Mouse (Mus musculus) left cerebral cortex, adult 9 months (tissue): ENCODE results near the gene Lrfn1.
"Not testable (repeated sequence)": the region's sequence is repeated elsewhere in the genome, so short reads cannot be mapped to it uniquely, and the experiment has no call there.

ENCODE experiments used
- DNase-seq, 2 experiments: peaks; one replicate each; pipeline ENCODE4 v3.0.0; 2022; ENCODE audit warnings: low spot score in 2 of 2

Lrfn1 gene

DNA sequence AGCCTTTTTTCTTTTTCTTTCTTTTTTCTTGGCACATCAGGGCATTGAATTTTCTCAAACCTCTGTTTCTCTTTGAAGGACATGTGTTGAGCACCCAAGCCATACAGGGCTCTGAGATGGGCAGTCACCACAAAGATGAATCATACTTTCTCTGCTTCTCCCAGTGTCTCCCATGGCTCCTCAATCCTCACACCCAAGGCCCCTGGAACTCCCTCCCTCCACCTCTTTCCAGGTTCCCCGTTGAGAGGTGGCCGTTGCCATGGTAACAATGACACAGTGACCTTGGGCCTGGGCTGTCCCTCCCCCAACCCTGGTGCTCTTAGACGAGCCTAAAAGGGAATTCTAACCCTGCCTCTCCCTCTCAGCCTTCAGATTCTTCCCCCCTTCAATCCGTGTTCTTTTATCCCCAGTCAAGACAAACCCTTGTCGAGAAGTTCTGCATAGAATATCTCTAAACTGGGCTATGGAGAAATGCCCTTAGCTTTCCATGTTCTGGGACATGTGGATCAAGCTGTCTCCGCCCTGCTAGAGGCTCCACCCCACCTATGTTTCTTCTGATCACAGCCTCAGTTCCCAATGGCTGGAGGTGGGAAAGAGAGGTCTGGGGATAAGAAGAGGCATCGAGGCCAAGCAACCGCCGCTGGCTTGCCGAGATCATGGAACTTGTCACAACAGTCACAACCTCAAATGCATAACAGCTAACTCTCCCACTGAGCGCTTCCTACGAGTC is 4.5 kb upstream of the Lrfn1 start:
- no peak for DNase-seq

DNA sequence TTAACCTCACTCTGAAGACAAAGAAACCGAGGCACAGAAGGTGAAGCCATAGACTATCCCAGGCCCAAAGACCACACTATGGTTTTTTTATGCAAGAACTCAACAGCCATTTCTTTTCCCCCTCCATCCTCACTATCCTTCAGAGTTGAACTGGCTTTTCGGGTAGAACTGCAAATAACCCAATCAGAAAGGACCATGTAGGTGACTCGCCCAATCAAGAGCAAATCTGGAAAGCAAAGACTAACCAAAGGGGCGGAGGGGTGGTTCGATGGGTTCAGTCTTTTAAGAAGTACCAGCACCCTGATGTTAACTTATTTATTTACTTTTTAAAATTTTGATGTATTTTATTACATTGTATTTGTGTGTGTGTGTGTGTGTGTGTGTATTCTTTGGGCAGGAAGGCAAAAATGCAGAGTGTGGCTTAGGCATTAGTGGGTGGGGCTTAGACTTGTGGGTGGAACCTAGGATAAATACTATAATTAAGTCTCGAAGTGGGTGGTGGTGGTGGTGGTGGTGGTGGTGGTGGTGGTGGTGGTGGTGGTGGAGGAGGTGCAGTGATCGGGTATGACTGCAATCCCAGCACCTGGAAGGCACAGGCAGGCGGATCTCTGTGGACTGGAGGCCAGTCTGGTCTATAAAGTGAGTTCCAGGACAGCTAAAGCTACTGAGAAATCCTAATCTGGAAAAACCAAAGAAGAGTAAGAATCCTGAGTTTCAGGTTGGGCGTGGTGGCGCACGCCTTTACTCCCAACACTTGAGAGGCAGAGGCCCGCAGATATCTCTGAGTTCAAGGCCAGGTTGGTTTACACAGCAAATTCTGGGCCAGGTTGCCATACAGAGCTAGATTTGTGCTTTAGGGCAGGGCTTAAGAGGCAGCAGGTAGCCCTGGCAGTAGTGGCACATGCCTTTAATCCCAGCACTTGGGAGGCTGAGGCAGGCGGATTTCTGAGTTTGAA is 3.6 kb upstream of the Lrfn1 start:
- no peak for DNase-seq

DNA sequence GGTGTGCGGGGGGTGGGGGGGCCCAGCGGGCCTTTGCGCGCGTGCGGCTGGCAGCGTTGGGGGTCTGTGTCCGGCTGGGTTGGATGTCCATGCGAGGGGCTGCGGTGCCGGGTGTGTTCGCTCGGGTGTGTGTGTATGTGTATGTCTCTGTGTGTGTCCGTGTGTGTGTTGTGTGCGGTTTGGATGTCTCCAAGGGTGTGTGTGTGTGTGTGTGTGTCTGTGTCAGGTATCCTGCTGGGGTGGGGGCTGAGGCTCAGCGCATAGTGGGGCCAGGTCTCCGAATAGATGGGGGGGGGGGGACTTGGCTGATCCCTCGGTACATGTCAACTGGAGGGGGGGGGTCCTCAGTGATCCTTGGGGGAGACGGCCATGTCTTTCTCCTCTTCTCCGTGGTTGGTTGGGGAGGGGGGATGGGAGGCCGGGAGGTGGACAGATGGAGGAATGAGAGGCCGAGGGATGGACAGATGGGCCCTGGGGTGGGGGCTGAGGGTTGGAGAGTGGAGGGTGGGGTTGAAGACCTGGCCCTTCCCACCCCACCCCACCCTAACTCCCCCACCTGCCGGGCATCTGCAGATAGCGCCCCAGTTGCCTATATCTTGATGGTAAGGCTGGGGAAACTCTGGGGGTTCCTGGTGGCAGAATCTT is 703 bp downstream of the Lrfn1 start:
- DNase-seq = no peak

DNA sequence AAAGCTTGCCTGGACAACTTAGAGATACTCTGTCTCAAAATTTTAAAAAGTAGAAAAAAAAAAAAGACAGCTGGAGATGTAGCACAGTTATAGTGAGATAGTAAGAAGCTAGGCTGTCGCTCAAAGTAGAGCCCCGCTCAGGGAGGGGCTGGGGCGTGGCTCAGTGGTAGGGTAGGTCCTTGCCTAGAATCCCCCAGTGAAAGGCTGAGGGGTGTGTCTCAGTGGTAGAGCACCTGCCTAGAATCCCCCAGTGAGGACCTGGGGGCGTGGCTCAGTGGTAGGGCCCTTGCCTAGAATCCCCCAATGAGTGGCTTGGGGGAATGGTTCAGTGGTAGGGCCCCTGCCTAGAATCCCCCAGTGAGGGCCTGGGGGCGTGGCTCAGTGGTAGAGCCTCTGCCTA is 8.6 kb downstream of the Lrfn1 start:
- no peak for DNase-seq

DNA sequence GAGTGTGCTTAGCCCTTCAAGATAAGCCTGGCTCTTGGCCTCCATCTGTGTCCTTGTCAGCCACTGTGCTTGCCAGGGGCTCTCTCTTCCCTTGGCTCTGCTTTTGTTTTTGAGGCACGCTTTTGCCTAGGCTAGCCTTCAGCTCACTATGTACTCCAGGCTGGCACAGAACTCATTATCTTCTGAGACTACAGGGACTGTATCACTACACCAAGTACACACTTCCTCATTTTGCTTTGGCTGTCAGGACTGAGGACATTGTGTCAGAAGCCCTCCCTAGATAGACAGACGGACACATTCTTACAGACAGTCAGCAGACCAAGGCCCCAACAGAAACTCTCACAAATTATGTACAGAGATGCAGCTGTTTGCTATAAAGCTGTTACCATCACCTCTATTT is 11.0 kb downstream of the Lrfn1 start:
- no peak for DNase-seq

DNA sequence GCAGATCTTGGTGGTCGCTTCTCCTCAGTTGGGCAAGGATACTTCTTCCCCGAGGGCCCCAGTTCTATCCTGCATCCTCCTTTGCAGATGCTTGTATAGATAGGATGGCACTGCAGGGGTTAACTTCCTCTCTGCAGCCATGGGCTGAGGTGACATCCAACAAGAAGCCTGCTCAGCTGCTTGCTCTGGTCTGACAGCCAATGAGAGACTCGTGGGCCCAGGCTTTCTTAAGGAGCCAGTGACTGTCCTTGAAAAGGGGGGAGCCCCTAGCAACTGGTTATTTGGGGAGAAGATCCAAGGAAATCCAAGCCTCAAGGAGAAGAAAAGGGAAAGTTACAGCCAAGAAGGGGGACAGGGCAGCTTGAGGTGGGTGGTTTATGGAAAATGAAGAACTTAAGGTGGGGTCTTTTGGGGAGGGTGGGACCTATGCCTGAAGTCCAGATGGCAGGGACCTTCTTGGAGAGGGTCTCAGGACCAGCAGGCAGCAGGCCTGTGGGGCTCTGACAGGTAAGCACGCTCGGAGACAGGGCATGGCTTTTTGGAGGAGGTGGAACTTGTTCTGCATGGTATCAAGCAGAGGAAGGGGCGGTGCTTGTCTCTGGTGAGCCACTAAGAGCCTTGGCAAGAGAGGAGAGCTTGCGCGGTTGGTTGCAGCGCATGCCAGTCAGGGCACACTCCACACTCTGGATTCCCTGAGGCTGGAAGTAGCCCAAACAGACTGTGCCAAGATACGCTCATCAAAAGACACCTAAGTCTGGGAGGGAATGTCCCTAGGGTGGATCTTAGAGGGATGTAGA is 12.8 kb downstream of the Lrfn1 start:
- DNase-seq = peak; percentile 84 to 93

DNA sequence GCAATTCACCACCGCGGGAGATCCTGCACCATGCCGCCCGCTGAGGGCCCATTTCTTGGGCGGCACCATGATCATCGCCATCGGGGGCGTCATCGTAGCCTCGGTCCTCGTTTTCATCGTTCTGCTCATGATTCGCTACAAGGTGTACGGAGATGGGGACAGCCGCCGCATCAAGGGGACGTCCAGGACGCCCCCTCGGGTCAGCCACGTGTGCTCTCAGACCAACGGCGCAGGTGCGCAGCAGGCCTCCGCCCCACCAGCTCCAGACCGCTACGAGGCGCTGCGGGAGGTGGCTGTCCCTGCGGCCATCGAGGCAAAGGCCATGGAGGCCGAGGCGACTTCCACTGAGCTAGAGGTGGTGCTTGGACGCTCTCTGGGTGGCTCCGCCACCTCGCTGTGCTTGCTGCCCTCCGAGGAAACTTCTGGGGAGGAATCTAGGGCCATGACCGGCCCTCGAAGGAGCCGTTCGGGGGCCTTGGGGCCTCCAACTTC is 15.0 kb downstream of the Lrfn1 start:
- no peak for DNase-seq

DNA sequence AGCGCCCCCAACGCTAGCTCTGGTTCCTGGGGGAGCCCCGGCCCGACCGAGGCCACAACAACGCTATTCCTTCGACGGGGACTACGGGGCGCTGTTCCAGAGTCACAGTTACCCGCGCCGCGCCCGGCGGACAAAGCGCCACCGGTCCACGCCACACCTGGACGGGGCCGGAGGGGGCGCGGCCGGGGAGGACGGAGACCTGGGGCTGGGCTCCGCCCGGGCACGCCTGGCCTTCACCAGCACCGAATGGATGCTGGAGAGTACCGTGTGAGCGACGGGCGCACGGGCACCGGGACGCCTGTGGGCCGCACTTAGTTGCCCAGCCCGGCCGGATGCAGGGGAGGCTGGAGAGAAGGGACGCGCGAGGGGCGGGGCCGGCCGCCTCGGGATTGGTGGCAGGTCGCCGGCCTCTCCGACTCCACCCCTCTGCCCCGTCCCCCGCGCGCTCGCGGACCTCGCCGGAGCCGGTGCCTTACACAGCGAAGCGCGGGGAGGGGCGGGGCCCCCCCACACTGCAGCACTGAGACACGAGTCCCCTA is 15.5 kb downstream of the Lrfn1 start:
- no peak for DNase-seq

DNA sequence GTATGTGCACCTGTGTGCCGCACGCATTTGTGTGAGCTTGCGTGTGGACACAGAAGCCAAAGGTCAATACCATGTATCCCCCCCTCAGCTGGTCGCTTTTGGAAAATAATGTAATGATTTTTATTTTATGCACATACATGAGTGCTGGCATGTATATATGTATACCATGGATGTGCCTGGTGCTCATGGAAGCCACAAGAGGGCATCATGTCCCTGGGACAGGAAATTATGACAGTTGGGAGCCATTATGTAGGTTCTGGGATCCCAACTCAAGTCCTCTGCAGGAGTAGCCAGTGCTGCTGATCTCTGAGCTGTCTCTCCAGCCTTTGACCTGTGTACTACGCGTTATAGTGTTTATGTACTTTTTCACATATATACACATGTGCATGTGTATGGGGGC is 24.4 kb downstream of the Lrfn1 start:
- no peak for DNase-seq

DNA sequence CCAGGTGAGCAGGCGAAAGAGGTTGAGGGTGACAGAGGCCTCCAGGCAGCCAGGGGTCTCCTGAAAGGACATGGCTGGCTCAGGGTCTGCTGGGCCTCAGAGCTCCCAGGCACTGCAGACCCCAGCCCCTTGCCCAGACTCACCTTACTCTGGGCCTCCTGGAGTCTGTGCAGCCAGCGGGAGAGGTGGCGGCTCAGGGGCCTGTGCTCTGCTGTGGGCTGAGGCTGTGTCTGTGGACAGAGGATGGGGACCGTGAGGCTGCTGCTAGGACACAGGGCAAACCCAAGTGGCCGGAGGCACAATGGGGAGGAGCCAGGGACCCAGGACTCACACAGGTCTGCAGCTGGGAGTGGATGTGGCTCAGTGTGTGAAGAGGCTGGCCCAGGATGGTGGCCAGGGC is 25.6 kb downstream of the Lrfn1 start:
- DNase-seq = no peak

DNA sequence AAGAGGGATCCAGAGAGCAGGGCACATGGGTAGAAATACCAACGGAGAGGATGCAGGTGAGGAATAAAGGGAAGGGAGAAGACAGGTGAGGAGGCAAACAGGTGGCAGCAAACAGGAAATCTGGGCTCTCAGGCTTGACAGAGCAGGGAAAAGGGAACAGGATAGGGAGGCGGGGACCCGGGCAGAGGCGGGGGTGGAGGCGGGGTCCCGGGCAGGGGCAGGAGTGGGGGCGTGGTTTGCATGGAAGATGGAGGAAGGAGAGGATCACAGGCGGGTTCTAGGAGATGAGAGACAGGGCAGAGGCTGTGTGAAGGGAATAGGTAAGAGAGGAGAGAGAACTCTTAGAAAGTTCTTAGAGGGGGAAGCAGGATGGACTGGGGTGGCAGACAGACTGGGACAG is 27.1 kb downstream of the Lrfn1 start:
- no peak for DNase-seq

DNA sequence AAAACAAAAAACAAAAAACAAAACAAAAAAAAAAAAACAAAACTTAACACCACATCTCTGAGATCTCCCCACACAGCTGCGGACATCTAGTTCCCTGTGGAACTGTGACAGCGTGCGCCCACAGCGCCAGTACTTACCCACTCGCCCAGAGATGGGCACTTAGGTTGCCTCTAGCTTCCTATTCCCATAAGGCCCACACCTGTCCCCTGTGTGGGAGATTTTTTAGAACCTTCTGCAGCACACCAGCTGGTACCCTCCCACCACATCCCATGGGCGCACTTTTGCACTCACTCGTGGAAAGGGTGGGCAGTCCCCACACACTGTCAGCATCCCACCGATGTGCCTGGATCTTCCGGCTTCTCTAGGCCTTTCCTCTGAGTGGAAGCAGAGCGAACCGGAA is 31.1 kb downstream of the Lrfn1 start:
- peak in 1 of 2 experiments; percentile 67 for DNase-seq

DNA sequence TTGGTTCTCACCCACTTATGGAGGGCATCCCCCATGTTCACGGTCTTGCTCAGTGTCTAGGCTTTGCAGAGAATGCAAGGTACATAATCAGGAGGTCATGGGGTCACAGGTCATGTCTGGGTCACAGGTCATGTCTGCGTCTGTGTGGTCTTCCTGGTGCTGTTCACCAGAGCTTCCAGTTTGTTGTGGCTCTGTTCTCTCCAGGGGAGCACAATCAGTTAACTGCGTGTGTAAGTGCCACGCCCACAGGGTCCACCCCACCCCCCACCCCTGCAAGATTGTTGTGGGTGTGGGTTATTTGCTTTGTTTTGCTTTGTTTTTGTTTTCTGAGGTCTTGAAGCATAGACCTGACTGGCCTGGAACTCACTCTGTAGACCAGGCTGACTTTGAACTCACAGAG is 32.4 kb downstream of the Lrfn1 start:
- no peak for DNase-seq

DNA sequence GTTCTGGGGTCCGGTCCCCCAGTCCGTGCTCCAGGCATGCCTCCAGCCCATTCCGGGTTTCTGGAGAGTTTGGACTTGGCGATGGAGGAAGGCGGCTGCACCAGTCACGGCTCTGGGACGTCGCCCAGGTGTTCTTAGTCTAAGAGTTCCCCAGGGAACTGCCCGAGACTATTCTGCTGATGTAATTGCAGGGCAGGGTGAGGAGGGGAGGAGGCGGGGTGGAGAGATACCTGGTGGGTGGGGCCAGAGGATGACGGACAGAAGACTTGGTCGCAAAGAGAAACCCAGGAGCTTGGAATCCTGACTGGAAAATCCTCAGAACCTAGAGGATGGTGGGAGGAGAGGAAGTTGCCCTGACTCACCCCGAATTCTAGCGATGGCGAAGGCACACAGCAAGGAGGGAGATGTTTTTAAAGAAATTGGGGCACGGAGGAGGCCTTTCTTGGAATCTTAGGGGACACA is 36.3 kb downstream of the Lrfn1 start:
- peak in 1 of 2 experiments; percentile 51 for DNase-seq

DNA sequence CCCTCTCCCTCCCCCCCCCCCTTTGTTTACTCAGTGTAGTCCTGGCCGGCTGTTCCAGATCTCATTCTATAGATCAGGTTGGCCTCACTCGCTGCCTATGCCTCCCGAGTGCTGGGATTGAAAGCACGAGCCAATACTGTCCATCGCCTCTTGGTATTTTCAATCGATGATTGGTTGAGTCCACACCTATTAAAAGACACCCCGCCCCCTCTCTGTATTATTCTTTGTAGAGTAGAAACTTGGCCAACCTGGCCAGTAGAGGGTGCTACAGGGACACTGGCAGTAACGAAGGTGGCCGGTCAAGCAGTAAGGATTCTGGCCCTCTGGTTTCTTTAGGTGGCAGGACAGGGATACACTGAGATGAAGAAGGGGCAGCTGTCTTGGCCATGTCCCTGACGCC is 38.6 kb downstream of the Lrfn1 start:
- peak in 1 of 2 experiments; percentile 47 for DNase-seq

DNA sequence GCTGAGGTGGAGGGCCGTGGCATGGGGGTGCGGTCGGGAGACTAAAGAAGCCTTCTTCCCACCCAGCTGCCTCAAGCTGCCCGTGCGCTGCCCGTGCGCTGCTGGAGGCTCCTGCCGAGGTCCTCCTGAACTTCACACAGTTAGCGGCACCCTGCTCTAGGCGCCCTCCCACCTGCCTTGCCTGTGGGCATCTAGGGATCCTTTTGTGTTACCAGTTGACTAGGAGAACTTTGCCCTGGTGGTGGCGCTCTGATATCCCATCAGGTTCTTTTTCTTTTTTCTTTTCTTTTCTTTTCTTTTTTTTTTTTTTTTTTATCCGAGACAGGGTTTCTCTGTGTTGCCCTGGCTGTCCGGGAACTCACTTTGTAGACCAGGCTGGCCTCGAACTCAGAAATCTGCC is 39.1 kb downstream of the Lrfn1 start:
- no peak for DNase-seq

DNA sequence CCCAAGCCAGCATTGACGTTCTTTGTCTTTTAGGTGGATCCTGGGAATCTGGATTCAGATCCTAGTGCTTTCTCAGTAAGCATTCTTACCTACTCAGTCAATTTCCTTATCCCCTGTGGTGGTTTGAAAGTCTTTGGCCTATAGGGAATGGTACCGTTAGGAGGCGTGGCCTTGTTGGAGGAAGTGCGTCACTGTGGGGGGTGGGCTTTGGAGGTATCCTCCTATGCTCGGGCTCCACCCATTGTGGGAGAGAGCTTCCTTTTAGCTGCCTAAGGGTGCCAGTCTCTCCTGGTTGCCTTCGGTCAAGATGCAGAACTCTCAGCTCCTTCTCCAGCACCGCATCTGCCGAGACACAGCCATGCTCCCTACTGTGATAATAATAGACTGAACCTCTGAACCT is 40.5 kb downstream of the Lrfn1 start:
- no peak for DNase-seq

DNA sequence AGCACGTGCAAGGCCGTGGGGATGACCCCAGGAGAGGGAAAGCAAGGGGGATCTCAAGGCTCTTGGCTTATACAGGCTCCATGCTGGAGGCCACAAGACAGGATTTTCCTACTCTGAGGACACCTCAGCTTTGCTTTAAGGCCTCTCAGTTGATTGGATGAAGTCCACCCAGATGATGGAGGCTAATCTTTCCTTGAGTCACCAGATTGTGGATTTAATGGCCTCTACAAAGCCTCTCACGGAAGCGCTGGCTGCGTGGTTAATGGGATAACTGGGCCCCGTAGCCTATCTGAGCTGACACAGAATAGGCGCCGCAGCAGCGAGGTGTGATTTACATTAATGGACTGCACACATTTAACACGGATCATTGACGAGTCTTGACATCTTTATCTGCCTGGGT is 43.6 kb downstream of the Lrfn1 start:
- no peak for DNase-seq

DNA sequence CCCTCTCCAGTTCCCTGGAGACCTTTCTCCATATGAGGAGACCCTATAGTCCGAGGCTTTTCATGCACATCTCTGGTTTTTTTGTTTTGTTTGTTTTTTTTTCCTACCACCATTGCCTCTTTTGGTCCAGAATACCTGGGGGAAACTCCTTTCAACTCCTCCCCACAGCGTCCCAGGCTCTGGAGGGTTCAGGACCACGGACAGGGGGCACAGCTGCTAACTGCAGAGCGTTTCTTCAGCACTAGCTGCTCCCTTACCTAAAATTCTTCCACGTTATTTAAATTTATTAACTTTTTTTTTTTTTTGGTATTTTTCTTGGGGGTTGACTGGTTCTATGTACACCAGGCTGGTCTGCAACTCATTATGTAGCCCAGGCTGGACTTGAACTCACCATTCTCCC is 53.8 kb downstream of the Lrfn1 start:
- DNase-seq = no peak

DNA sequence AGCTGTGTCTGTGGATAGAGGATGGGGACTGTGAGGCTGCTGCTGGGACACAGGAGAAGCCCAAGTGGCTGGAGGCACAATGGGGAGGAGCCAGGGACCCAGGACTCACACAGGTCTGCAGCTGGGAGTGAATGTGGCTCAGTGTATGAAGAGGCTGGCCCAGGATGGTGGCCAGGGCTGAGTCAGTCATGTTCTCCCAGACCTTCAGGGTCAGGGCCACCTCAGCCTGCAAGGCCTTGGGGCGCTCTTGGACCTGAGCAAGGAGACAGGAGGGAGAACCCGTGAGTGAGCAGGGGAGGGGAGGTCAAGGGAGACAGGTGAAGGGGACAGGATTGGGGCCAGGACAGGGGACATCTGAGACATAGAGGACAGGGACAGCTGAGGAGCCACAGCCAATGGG is 57.3 kb downstream of the Lrfn1 start:
- DNase-seq = not testable (repeated sequence)

DNA sequence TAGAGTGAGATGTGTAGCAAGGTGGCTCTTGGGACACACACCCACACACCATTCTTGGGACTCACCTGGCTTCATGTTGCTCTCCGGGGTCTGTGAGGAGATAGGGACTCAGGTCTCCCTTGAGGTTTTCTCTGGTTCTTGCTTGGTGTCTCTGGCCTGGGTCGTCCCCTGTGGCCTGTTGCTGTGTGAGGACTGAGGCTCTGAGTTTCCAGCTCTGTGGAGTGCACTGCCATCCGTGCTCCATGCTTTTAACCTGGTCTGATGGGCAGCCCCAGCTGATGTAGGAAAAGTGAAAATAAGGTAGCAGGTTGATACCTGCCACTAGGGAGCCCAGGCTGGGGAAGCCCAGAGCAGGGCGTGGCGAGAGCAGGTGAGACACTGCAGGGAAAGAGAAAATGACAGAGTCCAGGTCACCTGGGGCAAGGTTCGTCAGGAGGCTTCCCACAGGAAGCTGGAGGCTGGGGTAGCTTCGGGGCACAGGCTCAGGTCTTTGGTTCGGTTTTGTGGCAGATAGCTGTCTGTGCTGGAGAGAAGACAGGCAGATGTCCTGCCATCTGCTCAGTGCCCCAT is 58.7 kb downstream of the Lrfn1 start, which contains the start of gene Ifnl2:
Ifnl2 (minus strand) TSS at position 51 of the 570 bp plus-strand sequence.
- not testable (repeated sequence) for DNase-seq
